Mouse (Mus musculus) cerebellum, postnatal 25 days (tissue): ENCODE measurements around the gene Pkd1.
A peak's percentile ranks its signal among the peaks of the same experiment; 100 is the strongest.

Source experiments
- DNase-seq, 2 experiments: peaks; one replicate each; pipeline ENCODE4 v3.0.0; 2021; ENCODE audit warnings: mixed read lengths in 2 of 2

Pkd1 gene

DNA sequence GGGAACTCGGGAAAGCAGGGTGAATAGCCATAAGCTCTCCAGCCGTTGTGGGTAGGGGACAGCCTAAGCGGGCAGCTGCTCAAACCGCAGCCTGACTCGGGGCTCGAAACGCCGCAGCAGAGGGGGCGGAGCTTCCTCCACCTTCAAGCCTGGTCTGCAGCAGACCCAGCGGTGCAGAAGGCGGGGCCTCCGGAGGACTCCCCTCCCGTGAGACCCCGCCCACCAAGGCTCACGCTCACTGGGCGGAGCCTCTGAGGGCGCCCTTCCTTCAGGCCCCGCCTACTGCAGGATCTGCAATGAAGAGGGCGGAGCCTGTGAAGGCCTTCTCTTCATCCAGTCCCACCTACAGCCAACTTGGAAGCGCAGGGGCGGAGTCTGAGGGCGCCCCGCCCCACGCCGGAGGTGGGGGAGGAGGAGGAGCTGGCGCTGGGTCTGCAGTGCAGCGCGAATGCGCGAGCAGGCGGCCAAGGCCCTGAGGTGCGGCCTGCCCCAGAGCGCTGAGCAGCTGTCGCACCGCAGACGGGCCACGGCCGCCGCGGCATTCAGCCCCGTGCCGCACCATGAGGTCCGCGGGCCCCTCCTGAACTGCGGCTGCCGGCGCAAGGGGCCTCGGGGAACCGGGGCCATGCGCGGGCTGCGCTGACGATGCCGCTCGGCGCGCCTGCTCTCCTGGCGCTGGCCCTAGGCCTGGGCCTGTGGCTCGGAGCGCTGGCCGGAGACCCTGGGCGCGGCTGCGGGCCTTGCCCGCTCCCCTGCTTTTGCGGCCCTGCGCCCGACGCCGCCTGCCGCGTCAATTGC is at the start of gene Pkd1:
TSS of gene Pkd1 (plus strand) at position 217 of the 798 bp plus-strand sequence.
- DNase-seq, result peak; percentile 98 to 99

GRCm38 (mm10) chr17:24502208-24502607 is 47.4 kb upstream of the Pkd1 start:
- no peak for DNase-seq

- no peak for DNase-seq
Measured at GRCm38 (mm10) chr17:24504085-24504484, 45.5 kb upstream of the Pkd1 start.

DNA sequence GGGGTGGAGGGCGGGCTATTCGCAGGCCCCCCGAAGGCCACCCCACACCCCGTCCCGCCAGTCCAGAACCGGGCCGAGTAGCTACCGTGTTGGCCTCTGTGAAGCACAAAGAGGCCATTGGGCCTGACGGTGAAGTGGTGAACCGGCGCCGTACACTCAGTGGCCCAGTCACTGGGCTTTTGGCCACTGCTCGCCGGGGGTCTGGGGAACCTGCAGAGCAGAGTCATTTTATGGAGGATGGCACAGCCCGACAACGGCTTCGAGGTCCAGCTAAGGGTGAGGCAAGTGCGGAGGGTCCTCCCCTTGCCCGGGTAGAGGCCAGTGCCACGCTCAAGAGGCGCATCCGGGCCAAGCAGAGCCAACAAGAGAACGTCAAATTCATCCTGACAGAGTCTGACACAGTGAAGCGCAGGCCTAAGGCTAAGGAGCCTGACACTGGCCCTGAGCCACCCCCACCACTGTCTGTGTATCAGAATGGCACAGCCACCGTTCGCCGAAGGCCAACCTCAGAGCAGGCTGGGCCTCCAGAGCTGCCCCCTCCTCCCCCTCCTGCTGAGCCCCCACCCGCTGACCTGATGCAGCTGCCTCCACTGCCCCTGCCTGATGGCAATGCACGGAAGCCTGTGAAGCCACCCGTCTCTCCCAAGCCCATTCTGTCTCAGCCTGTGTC is 44.2 kb upstream of the Pkd1 start:
- peak; percentile 45 to 53 for DNase-seq

GRCm38 (mm10) chr17:24506332-24507070 is 43.1 kb upstream of the Pkd1 start:
- DNase-seq, result peak; percentile 65 to 74

DNA sequence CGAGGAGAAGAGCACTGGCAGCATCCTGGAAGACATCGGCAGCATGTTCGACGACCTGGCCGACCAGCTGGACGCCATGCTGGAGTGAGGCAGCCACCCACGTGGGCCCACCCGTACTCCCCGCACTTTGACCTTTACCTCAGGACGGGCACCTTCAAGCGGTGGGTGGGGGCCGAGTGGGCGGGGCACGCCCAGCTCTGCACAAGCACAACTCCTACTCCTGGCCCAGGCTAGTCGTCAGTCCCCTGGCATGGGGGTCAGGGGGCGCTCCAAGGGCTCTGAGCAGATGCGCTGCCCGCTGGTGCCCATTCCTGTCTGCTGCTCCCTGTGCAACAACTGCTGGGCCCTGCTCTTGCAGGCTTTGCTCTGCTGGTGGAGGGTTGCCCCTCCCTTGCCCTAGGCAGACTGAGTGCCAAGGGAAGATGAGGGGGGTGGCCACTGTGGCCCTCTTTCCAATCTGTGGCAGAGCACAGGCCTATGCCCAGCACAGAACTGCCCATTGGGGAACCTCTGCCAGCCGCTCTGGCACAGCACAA is 42.4 kb upstream of the Pkd1 start:
- DNase-seq, result peak in 1 of 2 experiments; percentile 49

GRCm38 (mm10) chr17:24507806-24508460 is 41.7 kb upstream of the Pkd1 start:
- DNase-seq, result peak in 1 of 2 experiments; percentile 45

- peak; percentile 79 to 84 for DNase-seq
Measured at GRCm38 (mm10) chr17:24513609-24514008, 36.0 kb upstream of the Pkd1 start.

DNA sequence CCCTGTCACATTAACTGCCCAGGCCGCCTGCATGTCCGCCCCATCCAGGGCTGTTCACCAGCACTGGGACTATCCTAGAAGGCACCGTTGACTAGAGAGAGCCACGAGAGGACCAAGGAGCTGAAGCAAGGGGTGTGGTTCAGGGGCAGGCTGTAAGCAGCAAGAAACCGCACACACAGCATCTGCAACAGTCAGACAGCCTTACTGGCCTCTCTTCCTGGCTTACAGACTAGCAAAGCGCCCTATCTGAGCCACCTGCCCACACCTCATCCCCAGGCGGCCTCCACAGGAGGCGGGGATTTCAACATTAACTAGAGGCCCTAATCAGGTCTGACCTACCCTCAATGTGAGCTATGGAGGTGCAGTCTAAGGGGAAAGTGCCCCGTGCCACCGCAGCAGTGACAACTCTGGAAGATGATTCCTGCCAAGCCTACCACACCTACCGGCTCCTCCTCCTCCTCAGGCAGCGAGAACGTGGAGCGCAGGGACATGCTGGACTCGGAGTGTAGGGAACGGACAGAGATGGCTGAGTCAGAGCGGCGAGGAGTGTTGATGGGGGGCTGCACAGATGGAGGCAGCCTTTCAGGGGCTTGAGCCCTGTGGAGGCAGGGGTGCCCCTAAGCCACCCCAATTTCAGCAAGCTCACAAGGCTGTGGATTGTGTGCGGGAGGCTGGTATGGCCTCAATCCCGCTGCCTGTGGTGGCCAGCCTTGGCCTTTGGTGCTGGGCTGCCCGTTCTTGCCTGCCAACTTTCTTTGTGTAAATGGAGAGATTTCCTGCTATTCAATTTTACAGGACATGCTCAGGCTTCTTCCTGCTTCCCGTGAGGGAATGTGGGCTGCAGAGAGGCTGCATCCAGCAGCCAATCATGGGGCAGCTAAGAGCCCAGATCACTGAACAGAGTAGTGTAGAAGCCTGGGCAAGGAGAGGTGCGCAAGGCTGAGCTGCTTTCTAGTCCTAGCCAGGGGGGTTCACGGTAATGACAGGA is 35.1 kb upstream of the Pkd1 start:
- DNase-seq, result no peak

DNA sequence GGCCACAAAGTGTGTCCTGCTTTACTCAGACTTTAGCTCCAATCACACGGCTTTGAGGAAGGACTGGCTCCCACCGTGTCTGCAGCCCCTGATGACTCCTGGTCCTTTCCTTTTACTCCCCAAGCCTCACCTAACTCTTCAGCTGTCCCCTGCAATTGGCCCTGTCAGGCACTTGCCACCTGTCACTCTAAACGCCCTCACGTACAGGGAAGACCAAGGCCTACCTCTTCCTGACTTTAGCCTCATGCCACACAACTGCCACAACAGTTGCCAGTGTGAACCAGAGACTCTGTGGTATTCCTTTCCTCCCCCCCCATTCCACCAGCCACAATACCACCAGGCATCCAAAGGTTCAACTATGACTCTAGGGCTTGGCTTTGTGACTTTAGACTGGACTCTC is 29.2 kb upstream of the Pkd1 start:
- DNase-seq, result no peak

- no peak for DNase-seq
Measured at GRCm38 (mm10) chr17:24524734-24525133, 24.9 kb upstream of the Pkd1 start.

- DNase-seq, result no peak
Measured at GRCm38 (mm10) chr17:24527315-24527714, 22.3 kb upstream of the Pkd1 start.

- peak; percentile 89 to 93 for DNase-seq
Measured at GRCm38 (mm10) chr17:24527723-24528559, 21.7 kb upstream of the Pkd1 start, which contains the start of gene Traf7. TSS of gene Traf7 (minus strand) at chr17:24527938.

DNA sequence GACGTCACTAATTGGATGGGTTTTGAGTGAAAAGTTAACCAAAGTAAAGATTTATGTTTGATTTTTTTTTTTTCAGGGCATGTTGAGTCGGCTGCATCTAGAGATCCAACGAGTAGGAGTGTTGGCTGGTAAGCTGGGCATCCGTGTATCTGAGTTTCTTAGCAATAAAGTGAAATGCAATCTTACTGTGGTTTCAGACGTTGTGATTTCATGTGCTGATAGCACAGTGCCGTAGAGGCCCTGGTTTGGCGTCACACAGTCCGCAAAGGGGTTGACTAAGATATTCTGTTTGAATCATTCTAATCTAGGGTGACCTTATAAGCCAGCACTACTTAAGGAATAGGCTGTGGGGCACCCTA is 21.1 kb upstream of the Pkd1 start:
- DNase-seq, result peak in 1 of 2 experiments; percentile 14

GRCm38 (mm10) chr17:24529007-24529451 is 20.6 kb upstream of the Pkd1 start:
- peak; percentile 69 to 80 for DNase-seq

GRCm38 (mm10) chr17:24529883-24530282 is 19.8 kb upstream of the Pkd1 start:
- DNase-seq, result no peak

- no peak for DNase-seq
Measured at GRCm38 (mm10) chr17:24530361-24531050, 19.1 kb upstream of the Pkd1 start.

GRCm38 (mm10) chr17:24531064-24531463 is 18.6 kb upstream of the Pkd1 start:
- no peak for DNase-seq

DNA sequence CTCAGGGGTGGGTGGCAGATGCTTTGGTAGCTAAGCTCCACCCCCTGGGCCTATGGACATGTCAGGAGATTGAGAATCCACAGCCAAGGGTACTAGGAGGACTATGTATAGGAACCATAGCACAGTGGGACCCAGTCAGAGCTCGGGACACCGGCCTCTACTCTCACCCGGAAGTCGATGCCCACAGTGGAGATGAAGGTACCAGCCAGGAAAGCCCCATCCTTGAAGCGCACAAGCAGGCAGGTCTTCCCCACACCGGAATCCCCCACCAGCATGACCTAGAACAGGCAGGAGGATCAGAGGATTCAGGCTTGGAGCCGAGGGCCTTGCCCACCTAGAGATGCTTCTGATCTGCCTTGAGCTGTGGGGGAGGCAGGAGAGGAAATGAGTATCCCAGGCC is 17.6 kb upstream of the Pkd1 start:
- DNase-seq, result no peak
